Mouse (Mus musculus) midbrain, postnatal 0 days (tissue): ENCODE results near the gene Plch2. TPM values are rescaled to one million over a fixed set of nuclear protein-coding genes. Genes with fewer than 3 reads are reported as not detected.

Experiments
- ATAC-seq: fragments of 200-750 bp; cut with Nextera tagmentation; 2 replicates; pipeline ENCODE4 v1.8.0; 2017; ENCODE audit warnings: moderate number of reproducible peaks, mild to moderate bottlenecking, moderate TSS enrichment, moderate library complexity; ENCODE audit not compliant: low FRiP score
- DNase-seq: peaks from one replicate; pipeline ENCODE4 v3.0.0-alpha.2; 2015; ENCODE audit warnings: low spot score
- H3K27ac ChIP-seq: fragments of 300-500 bp; sonication (generic); 2 replicates; pipeline ENCODE4 v1.5.1; 2014; ENCODE audit warnings: low read depth, mild to moderate bottlenecking, low read length, mixed read lengths
- H3K27me3 ChIP-seq: fragments of 300-500 bp; sonication (generic); 2 replicates; pipeline ENCODE4 v1.6.1; 2014; ENCODE audit warnings: low read length, control low read depth, mixed read lengths; ENCODE audit not compliant: insufficient read depth
- H3K36me3 ChIP-seq: fragments of 300-500 bp; sonication (generic); 2 replicates; pipeline ENCODE4 v1.6.1; 2014; ENCODE audit warnings: low read length, control low read depth, mixed read lengths; ENCODE audit not compliant: insufficient read depth
- H3K4me1 ChIP-seq: fragments of 300-500 bp; sonication (generic); 2 replicates; pipeline ENCODE4 v1.6.1; 2014; ENCODE audit warnings: mild to moderate bottlenecking, control low read depth, antibody characterized with exemption, low read length, mixed read lengths; ENCODE audit not compliant: insufficient read depth
- H3K4me2 ChIP-seq: fragments of 300-500 bp; sonication (generic); 2 replicates; pipeline ENCODE4 v1.6.1; 2014; ENCODE audit warnings: low read depth, mild to moderate bottlenecking, low read length, mixed read lengths; ENCODE audit not compliant: poor library complexity, severe bottlenecking
- H3K4me3 ChIP-seq: fragments of 300-500 bp; sonication (generic); 2 replicates; pipeline ENCODE4 v1.5.1; 2014; ENCODE audit warnings: low read depth, mild to moderate bottlenecking, low read length, moderate library complexity
- H3K9ac ChIP-seq: fragments of 300-500 bp; sonication (generic); replicated peaks from 2 replicates; pipeline ENCODE4 v1.6.1; 2014; ENCODE audit warnings: mild to moderate bottlenecking, low read length, moderate library complexity, mixed read lengths; ENCODE audit not compliant: poor library complexity, severe bottlenecking
- H3K9me3 ChIP-seq: fragments of 300-500 bp; sonication (generic); 2 replicates; pipeline ENCODE4 v1.6.1; 2016; ENCODE audit warnings: low read length, control low read depth
- CTCF ChIP-seq: IDR thresholded peaks from 2 replicates; pipeline ENCODE4 v1.5.1; 2016; ENCODE audit warnings: antibody characterized with exemption, mild to moderate bottlenecking
- WGBS: fragments of 180-500 bp; shearing (Covaris S2); extraction: QIAGEN DNeasy Blood & Tissue Kit; methylation state at CpG from one replicate; pipeline ENCODE4 v1.1.7; 2014; 5-methylcytosine and 5-hydroxymethylcytosine counted together
- polyA plus RNA-seq: library from polyadenylated mRNA; unstranded; fragments of >200 nt; fragmentation: Nextera tagmentation; extraction: Ambion mirVana; gene quantifications from 2 replicates; pipeline ENCODE4 v1.2.1, GENCODE M21; 2015
- total RNA-seq: library from RNA; depleted of rRNA; stranded (reverse); fragments of >200 nt; gene quantifications from 2 replicates; pipeline ENCODE4 v1.2.3, GENCODE M21; 2014

Plch2 gene
- total and polyA plus RNA-seq, 2 experiments from 2014 or later: 21.7 to 49.8 TPM

DNA sequence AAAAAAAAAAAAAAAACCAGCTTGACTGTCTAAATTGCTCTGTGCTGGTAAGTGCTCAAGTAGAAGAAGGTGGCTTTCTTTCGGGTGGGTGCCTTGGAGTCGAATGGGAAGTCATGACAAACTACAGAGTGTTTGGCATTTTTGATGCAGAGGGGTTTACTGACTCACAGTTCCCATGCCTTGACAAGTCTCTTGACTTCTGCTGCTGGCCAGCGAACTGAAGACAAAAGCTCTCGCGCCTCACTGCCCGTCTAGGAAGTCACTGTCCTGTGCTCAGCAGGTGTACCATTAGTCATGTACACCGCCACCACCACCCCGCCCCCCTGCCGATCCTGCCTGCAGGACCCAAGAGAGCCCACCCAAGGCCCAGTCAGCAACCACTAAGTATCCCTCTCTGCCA lies 100.0 kb downstream of the Plch2 start:
- WGBS: 36% methylated on average over 9 of the region's 9 CpGs
- no peak for TF ChIP-seq CTCF
- H3K4me1 ChIP-seq: peaks cover 17% of the 10 kb centered on the region; the same call in 1 of the 2 replicates

DNA sequence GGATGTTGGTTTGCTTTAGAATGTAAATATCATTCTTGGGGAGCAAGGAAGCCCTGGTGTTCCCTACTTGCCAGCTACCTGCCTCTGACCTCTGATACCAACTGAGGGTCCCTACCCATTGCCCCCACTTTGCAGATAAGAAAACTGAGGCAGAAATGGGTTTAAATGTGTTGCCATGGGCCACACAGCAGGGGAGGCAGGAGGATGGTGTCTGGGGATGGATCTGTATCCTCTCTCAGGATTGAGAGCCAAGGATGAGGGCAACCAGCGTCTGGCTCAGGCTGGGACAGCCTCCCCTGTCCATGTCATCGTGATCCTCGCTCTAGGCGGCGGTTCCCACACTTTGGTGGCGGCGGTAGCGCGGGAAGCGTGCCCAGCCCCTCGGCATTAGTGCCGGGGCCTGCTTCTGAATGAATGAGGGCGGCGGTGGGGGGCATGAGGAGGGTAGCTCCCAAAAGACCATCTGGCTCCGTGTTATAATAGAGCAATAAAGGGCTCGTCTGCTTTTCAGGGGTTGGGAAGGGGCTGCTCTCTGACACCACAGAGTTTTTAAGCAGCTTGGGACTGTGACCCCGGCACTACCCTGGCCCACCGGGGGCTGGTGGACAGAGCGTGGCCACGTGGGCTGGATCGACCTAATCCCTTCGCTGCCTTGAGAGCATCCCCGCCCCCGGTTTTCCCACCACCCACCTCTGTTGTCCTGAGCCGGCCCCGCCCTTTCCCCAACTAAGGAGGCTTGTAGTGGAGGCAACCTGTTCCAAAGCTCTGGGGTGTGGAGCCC lies 103.9 kb downstream of the Plch2 start:
- WGBS: 2% methylated on average over 26 of the region's 26 CpGs
- H3K27me3 ChIP-seq: no peaks in the 10 kb centered on the region
- H3K9me3 ChIP-seq: no peaks in the 10 kb centered on the region
- peaks cover 4% of the 10 kb centered on the region; the same call in 1 of the 2 replicates for H3K4me1 ChIP-seq
- peak overlapping the region; percentile 26 for H3K4me2 ChIP-seq
- no peak for TF ChIP-seq CTCF
- no peak overlapping the region for H3K9ac ChIP-seq
- H3K36me3 ChIP-seq: no peaks in the 10 kb centered on the region
- ATAC-seq (peak; percentile 41; the same call in 1 of the 2 replicates), DNase-seq (peak; percentile 63)
- no peak overlapping the region for H3K27ac ChIP-seq
- no peak overlapping the region for H3K4me3 ChIP-seq

More for the DNA sequence above, 100.0 kb downstream of the Plch2 start:
- ATAC-seq (no peak), DNase-seq (no peak)
- Histone ChIP-seq H3K36me3 (no peaks in the 10 kb centered on the region), H3K27me3 (no peaks in the 10 kb centered on the region), H3K27ac (no peak overlapping the region), H3K4me3 (no peak overlapping the region), H3K4me2 (no peak overlapping the region), H3K9me3 (no peaks in the 10 kb centered on the region), H3K9ac (no peak overlapping the region)

DNA sequence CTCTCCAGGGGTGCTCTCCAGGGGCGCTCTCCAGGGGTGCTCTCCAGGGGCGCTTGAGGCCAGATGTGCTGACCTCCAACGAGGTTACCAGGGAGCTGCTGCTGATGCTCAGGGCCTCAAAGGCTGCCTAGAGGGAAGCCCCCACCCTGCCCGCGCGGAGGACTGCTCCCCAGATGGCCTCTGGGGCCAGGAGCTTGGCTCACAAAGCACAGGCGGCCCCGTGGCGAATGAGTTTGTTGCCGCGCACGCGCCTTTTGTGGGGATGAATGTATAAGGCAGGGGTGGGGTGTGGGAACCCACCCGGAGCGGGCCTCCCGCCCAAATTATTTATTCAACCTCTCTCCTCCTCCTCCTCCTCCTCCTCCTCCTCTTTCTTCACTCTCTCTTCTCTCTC lies 107.0 kb downstream of the Plch2 start:
- no peaks in the 10 kb centered on the region for H3K27me3 ChIP-seq
- ATAC-seq (no peak), DNase-seq (peak; percentile 48)
- H3K4me2 ChIP-seq: peak overlapping the region; percentile 10
- H3K27ac ChIP-seq: no peak overlapping the region
- H3K4me1 ChIP-seq: peaks cover 11% of the 10 kb centered on the region; the same call in 1 of the 2 replicates
- TF ChIP-seq CTCF: no peak
- 2% methylated on average over 16 of the region's 16 CpGs for WGBS
- no peaks in the 10 kb centered on the region for H3K9me3 ChIP-seq
- no peak overlapping the region for H3K4me3 ChIP-seq
- no peaks in the 10 kb centered on the region for H3K36me3 ChIP-seq
- H3K9ac ChIP-seq: no peak overlapping the region

GRCm38 (mm10) chr4:154948940-154949588 lies 107.5 kb downstream of the Plch2 start:
- 0 out of 2 replicates have a peak overlapping the region, but pooled peaks have one; percentile 10 for H3K4me2 ChIP-seq
- TF ChIP-seq CTCF: no peak
- 25% methylated on average over 6 of the region's 6 CpGs for WGBS
- no peak overlapping the region for H3K9ac ChIP-seq
- H3K9me3 ChIP-seq: no peaks in the 10 kb centered on the region
- no peak overlapping the region for H3K4me3 ChIP-seq
- no peaks in the 10 kb centered on the region for H3K27me3 ChIP-seq
- DNase-seq (no peak), ATAC-seq (no peak)
- no peaks in the 10 kb centered on the region for H3K36me3 ChIP-seq
- peak overlapping the region; percentile 44; the same call in 1 of the 2 replicates for H3K27ac ChIP-seq
- peaks cover 11% of the 10 kb centered on the region; the same call in 1 of the 2 replicates for H3K4me1 ChIP-seq

DNA sequence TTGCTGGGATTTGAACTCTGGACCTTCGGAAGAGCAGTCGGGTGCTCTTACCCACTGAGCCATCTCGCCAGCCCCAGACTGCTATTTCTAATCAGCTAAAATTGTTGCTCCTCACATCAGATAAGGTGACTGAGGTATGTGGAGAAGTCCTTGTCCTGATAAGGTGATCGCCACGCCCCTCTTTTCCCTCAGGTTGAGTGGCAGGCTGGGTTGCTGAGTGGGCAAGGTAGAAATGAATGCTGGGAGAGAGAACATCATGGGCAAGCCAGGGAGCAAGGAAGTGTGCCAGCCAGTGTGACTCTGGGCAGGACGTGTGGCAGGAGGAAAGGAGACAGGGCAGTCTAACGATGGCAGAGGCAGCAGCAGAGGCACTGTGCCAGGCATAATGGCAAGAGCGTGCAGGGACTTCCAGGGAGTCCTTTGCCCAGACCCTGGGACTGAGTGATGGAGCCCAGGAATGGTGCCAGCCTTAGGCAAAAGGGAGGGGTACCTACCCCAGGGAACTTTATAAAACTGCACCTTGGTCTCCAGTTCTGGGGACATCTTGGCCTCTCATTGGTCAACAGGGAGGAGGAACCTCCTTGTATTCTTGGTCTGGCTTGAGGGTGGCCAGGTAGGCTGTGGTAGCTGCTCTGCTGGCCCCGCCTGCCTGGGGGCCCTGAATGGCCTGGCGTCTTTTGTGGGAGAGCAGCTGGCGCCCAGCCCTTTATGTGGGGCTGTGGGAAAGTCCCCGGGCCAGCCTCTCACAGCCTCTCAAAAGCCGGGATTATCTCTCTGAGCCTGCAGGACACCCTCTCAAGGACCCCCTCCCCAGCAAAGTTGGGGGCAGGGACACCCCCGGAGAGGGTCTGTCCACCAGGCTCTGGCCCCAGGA lies 108.3 kb downstream of the Plch2 start:
- 0 out of 2 replicates have a peak overlapping the region, but pooled peaks have one; percentile 44 for H3K27ac ChIP-seq
- WGBS: 32% methylated on average over 13 of the region's 14 CpGs
- no peak overlapping the region for H3K4me2 ChIP-seq
- no peaks in the 10 kb centered on the region for H3K27me3 ChIP-seq
- H3K4me3 ChIP-seq: no peak overlapping the region
- no peaks in the 10 kb centered on the region for H3K36me3 ChIP-seq
- TF ChIP-seq CTCF: no peak; the same call in 1 of the 2 replicates
- no peaks in the 10 kb centered on the region for H3K9me3 ChIP-seq
- H3K9ac ChIP-seq: no peak overlapping the region
- H3K4me1 ChIP-seq: peaks cover 11% of the 10 kb centered on the region; the same call in 1 of the 2 replicates
- ATAC-seq (peak; percentile 64), DNase-seq (peak; percentile 91)
